Mouse (Mus musculus): ENCODE results near the gene Apom.

- TF ChIP-seq CTCF (IDR thresholded peaks at IDR 0.05; ENCODE audit: insufficient read depth, low read depth, low read length) (no peak), POLR2A (IDR thresholded peaks at IDR 0.05; ENCODE audit: insufficient read depth, low read depth, low read length) (no peak)
Measured at GRCm38 (mm10) chr17:35147348-35147747, 15.5 kb upstream of the Apom start.

Measured in olfactory bulb, adult 2 months (tissue).